Mouse (Mus musculus) hindbrain, embryonic 15.5 days (tissue): ENCODE measurements around the gene Gm13083. TPM values are rescaled to one million over a fixed set of nuclear protein-coding genes. Genes with fewer than 3 reads are reported as not detected.
"Not testable (repeated sequence)": the region's sequence is repeated elsewhere in the genome, so short reads cannot be mapped to it uniquely, and the experiment has no call there.

Experiments used
- ATAC-seq: fragments of 200-750 bp; cut with Nextera tagmentation; 2 replicates; pipeline ENCODE4 v1.8.0; 2017; ENCODE audit warnings: low read depth, moderate number of reproducible peaks, moderate TSS enrichment; ENCODE audit not compliant: low FRiP score
- H3K27ac ChIP-seq: fragments of 300-500 bp; sonication (generic); replicated peaks from 2 replicates; pipeline ENCODE4 v1.5.1; 2015; ENCODE audit warnings: mild to moderate bottlenecking, inconsistent platforms
- H3K27me3 ChIP-seq: fragments of 300-500 bp; sonication (generic); 2 replicates; pipeline ENCODE4 v1.6.1; 2015; ENCODE audit warnings: control low read depth, inconsistent platforms
- H3K36me3 ChIP-seq: fragments of 300-500 bp; sonication (generic); 2 replicates; pipeline ENCODE4 v1.6.1; 2015; ENCODE audit warnings: control low read depth, inconsistent platforms
- H3K4me1 ChIP-seq: fragments of 300-500 bp; sonication (generic); replicated peaks from 2 replicates; pipeline ENCODE4 v1.6.1; 2015; ENCODE audit warnings: control low read depth, inconsistent platforms
- H3K4me2 ChIP-seq: fragments of 300-500 bp; sonication (generic); 2 replicates; pipeline ENCODE4 v1.6.1; 2015; ENCODE audit warnings: moderate library complexity, mild to moderate bottlenecking, inconsistent platforms
- H3K4me3 ChIP-seq: fragments of 300-500 bp; sonication (generic); 2 replicates; pipeline ENCODE4 v1.5.1; 2015; ENCODE audit warnings: mild to moderate bottlenecking, inconsistent platforms
- H3K9ac ChIP-seq: fragments of 300-500 bp; sonication (generic); 2 replicates; pipeline ENCODE4 v1.6.1; 2015; ENCODE audit warnings: inconsistent platforms
- H3K9me3 ChIP-seq: fragments of 300-500 bp; sonication (generic); 2 replicates; pipeline ENCODE4 v1.6.1; 2016; ENCODE audit warnings: control low read depth, inconsistent platforms
- WGBS: fragments of 180-500 bp; shearing (Covaris S2); methylation state at CpG from one replicate; pipeline ENCODE4 v1.1.7; 2015; 5-methylcytosine and 5-hydroxymethylcytosine counted together
- polyA plus RNA-seq: library from polyadenylated mRNA; unstranded; fragments of >200 nt; fragmentation: Nextera tagmentation; extraction: Ambion mirVana; gene quantifications from 2 replicates; pipeline ENCODE4 v1.2.1, GENCODE M21; 2015

The Gm13083 gene
- not detected in 2 replicates for polyA plus RNA-seq

- ATAC-seq, H3K36me3 ChIP-seq, H3K4me3 ChIP-seq: not testable (repeated sequence)
These were observed at the start of gene Gm13083 for GRCm38 (mm10) chr4:143614703-143615102. Gene Gm13083, plus strand, starts transcription at chr4:143615003.

DNA sequence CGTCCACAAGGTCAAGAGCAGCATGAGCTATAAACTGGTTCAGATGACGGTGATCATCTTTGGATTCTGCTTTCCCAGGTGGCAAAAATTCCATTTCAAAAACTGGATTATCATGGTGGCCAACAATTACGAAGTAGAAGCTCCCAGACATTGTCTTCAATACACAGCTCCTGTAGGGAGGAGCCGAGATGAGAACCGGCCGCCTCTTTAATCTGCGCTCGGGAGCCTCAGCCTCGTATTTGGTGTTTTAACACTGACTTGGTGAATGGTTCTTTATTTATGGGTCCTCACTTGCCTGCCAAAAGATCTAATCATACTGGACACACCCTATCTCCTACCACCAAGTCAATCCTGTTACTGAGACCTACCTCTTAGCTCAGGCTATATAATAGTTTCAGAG, 2.9 kb upstream of the Gm13083 start:
- not testable (repeated sequence) for H3K9ac ChIP-seq

More at GRCm38 (mm10) chr4:143614703-143615102, at the start of gene Gm13083:
- not testable (repeated sequence) for H3K4me2 ChIP-seq, H3K4me1 ChIP-seq, H3K9me3 ChIP-seq, H3K9ac ChIP-seq, H3K27ac ChIP-seq, H3K27me3 ChIP-seq

DNA sequence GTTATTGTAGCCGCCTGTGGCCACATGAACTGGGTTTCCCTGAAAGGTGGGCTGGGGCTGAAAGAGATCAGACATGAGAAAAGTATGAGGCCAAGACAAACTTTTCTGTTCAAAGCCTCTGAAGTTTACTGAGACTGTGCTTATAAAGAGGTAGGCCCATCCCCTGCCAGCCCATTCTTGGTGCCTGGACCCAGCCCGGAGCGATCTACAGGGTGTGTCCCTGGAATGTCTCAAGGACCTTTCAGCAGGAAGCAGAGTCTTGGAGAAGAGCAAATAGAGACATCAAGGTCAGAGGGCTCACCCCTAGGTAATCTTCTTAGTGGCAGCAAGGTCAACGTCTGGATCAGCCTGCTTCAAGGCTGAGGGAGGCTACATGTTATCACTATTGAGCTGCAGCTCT, 3.3 kb downstream of the Gm13083 start:
- H3K36me3 ChIP-seq, H3K4me1 ChIP-seq, H3K9ac ChIP-seq, H3K27ac ChIP-seq, ATAC-seq, H3K9me3 ChIP-seq, H3K4me3 ChIP-seq, H3K4me2 ChIP-seq, H3K27me3 ChIP-seq: not testable (repeated sequence)
- WGBS = 83% methylated on average over 4 of the region's 4 CpGs

More for the DNA sequence above, 2.9 kb upstream of the Gm13083 start:
- not testable (repeated sequence) for H3K4me3 ChIP-seq, H3K4me2 ChIP-seq, H3K9me3 ChIP-seq, H3K4me1 ChIP-seq, H3K27ac ChIP-seq, H3K27me3 ChIP-seq, H3K36me3 ChIP-seq, ATAC-seq
- 90% methylated on average over 9 of the region's 9 CpGs for WGBS

- not testable (repeated sequence) for H3K27ac ChIP-seq, ATAC-seq, H3K9ac ChIP-seq, H3K36me3 ChIP-seq, H3K9me3 ChIP-seq, H3K4me3 ChIP-seq, H3K4me2 ChIP-seq, H3K4me1 ChIP-seq, H3K27me3 ChIP-seq
These were observed 42.3 kb downstream of the Gm13083 start, which contains the start of gene Gm13088 for GRCm38 (mm10) chr4:143657146-143657545. Gene Gm13088, minus strand, starts transcription at chr4:143657246.

Other genes with a start within 250 kb of the Gm13083 start
- not detected in 2 replicates for gene Pramel1, start 220.6 kb upstream of the Gm13083 start, polyA plus RNA-seq
- 22.0 and 22.5 TPM in 2 replicates for gene Pramef8, start 202.6 kb upstream of the Gm13083 start, polyA plus RNA-seq
- not detected in 2 replicates for gene Oog4, start 164.7 kb upstream of the Gm13083 start, polyA plus RNA-seq
- gene Gm13043, start 103.7 kb upstream of the Gm13083 start, polyA plus RNA-seq = not detected in 2 replicates
- gene Gm13040, start 79.0 kb upstream of the Gm13083 start, polyA plus RNA-seq = not detected in 2 replicates
- not detected in 2 replicates for gene BC080695, start 63.3 kb upstream of the Gm13083 start, polyA plus RNA-seq
- gene Gm13057, start 63.3 kb upstream of the Gm13083 start, polyA plus RNA-seq = not detected in 2 replicates
- not detected in 2 replicates for gene Gm13088, start 42.2 kb downstream of the Gm13083 start, polyA plus RNA-seq
- gene Gm13089, start 87.7 kb downstream of the Gm13083 start, polyA plus RNA-seq = not detected in 2 replicates
- gene Gm13078, start 104.5 kb downstream of the Gm13083 start, polyA plus RNA-seq = not detected in 2 replicates
- not detected in 2 replicates for gene Gm13023, start 174.3 kb downstream of the Gm13083 start, polyA plus RNA-seq
- not detected in 2 replicates for gene Gm13084, start 201.1 kb downstream of the Gm13083 start, polyA plus RNA-seq
- gene Gm13103, start 231.5 kb downstream of the Gm13083 start, polyA plus RNA-seq = not detected in 2 replicates